Mouse (Mus musculus): ENCODE data around the gene Homer3.
A peak's percentile ranks its signal among the peaks of the same experiment; 100 is the strongest.

Homer3 gene

DNA sequence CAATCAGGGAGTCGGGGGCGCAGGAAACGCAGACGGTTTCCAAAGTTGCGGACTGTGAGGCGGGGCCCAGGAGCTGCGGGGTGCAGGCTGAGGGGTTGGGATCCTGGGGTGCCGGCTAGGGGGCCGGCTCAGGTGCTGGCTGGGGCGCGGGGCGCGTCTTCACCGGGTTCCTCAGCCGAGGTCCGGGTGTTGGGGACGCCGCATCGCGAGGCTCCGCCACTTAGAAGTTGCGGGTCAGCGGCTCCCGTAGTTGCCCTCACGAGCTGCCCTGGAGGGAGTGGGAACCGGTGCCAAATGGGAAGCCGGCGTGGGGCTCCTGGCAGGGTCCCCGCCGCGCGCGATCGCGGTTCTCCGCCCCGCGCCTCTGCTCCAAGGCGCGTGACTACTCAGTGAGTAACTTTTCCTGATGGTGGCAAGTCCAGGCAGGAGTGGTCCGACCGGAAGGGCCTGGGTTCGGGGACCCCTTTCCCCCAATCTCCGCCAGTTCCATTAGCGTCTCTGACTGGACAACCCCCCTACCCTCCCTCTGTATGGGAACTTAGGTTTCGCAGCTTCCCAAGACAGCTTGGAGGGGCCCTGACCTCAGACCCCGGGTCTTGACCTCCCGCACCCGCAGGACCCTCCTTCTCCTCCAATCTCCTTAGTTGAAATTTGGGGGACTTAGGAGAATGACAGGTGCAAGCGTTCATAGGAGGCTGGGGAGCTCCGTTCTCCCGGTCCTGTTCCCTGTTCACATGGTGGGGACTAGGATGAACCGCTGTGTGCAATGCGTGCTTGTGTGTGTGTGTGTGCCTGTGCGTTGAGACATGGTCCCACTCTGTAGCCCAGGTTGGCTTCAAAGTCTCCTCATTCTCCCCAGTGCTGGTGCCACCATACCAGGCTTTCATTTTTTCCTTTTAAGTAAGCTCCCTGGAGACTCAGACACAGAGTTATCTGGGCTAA is 780 bp downstream of the Homer3 start:
- no peak for DNase-seq (ENCODE audit: low read depth, low spot score)

DNA sequence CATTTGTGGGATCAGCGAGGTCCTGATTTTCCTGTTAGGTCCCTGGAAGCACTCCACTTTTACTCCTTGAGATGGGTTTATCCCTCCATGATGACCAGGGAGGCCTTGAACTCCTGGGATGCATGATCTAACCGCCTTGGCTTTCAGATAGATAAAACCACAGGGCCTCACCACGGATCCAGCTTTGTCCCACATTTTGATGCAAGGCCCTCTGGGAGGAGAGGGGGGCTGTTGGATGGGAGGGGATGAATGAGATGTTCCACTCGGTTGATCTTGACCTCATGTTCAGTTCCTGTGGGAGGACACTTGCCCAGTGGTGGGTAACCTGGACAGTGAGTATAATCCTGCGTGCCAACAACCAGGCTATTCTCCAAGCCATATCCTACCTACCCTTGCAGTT is 1.8 kb downstream of the Homer3 start:
- no peak for DNase-seq (ENCODE audit: low read depth, low spot score)

DNA sequence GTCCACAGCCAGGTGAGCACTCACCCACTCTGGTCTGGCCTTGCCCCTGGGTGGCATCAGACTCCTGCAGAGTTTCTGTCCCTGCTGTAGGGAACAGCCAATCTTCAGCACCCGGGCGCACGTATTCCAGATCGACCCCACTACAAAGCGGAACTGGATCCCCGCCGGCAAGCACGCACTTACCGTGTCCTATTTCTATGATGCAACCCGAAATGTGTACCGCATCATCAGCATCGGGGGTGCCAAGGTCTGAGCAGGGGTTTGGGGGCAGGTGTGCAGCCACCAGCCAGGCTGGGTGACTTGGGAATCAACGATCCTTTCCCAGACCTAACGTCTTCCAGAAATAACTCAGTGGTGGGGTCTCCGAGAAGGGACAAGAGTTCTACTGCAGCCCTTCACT is 2.7 kb downstream of the Homer3 start:
- no peak for DNase-seq (ENCODE audit: low read depth, low spot score)

DNA sequence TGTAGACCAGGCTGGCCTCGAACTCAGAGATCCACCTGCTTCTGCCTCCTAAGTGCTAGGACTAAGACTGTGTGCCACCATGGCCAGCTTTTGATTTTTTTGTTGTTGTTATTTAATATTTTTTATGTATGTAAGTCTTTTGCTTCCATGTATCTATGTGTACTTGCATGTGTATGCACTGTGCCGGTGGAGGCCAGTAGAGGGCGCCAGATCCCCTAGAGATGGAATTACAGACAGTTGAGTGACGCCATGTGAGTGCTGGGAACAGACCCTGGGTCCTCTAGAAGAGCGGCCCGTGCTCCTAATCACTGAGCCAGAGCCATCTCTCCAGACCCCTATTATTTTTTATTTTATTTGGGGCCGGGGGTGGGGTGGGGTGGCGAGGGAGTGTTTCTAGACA is 4.1 kb downstream of the Homer3 start:
- DNase-seq (ENCODE audit: low read depth, low spot score), result peak; percentile 79

DNA sequence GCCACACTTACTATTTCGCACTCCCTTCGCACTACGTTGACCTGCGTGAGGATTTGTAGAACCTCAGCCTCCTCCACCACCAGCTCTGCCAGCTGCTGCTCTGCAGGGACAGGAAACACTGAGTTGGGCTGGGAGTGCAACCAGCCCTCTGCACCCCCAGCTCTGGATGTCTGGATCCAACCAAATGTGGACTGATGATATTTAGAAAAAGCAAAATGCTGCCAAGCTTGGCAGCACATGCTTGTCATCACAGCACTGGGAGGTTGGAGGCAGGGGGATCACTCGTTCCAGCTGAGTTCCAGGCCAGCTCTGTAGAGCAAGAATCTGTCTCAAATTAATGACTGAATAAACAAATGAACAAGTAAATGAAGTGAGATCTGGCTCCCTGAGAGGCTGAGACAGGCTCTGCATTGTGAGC is 11.4 kb downstream of the Homer3 start:
- no peak for DNase-seq (ENCODE audit: low read depth, low spot score)

DNA sequence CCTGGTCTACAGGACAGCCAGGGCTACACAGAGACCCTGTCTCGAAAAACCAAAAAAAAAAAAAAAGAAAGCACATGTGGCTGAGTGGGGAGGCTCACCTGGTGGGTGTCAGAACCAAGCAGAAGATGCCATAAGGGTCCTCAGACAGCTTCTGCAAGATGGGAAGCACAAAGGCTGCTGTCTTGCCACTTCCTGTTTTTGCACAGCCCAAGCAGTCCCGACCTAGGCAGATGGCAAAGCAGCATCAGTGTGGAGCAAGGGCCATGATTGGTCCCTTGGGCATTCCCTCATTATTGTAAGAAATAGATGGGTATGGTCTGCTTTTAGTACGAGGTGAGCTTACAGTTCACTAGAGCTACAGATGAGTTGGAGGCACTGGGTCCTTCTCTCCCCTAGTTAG is 18.3 kb downstream of the Homer3 start:
- no peak for DNase-seq (ENCODE audit: low read depth, low spot score)

DNA sequence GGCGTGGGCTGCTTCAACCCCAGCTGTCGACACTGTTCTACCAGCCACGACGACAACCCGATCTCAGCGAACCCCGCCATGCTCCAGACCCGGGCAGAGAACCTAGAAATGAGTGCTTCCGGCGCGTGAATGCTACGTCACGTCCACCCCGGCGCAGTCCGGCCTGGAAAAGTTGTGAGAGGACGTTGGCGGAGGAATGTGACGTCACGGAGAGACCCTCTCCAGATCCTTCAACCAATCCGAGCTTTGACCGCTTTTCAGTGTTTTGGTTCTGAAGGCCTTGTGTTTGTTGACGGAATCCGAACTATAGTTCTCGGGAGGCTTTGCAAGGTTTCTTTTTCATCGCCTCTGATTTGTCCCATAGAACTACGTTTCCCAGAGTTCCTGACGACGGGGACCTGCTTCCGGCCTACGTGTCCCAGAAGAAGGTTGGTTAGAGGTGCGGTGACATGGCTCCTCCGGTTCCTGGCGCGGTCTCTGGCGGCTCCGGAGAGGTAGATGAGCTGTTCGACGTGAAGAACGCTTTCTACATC is 19.8 kb downstream of the Homer3 start, which contains the start of the genes Ddx49 and Cope:
TSS of gene Ddx49 (minus strand) at position 132 of the 533 bp plus-strand sequence.
TSS of gene Cope (plus strand) at position 161 of the 533 bp plus-strand sequence.
- peak; percentile 94 for DNase-seq (ENCODE audit: low read depth, low spot score)

DNA sequence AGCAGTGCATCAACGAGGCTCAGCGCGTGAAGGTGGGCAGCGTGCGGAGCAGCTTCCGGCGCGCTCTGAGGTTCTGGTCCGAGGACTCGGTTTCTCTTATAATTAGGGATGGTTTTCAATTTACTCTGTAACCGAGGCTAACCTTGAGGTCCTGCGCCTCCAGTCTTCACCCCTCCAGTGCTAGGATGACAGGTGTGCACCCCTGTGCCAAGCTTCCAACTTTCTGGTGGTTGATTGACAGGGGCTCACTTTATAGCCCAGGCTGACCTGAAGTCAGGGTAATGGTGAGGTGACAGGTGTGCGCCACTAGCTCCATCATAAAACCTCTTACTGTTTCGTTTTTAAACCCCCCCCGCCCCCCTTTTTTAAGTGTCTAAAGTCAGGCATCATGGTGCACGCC is 20.3 kb downstream of the Homer3 start:
- DNase-seq (ENCODE audit: low read depth, low spot score), result no peak

DNA sequence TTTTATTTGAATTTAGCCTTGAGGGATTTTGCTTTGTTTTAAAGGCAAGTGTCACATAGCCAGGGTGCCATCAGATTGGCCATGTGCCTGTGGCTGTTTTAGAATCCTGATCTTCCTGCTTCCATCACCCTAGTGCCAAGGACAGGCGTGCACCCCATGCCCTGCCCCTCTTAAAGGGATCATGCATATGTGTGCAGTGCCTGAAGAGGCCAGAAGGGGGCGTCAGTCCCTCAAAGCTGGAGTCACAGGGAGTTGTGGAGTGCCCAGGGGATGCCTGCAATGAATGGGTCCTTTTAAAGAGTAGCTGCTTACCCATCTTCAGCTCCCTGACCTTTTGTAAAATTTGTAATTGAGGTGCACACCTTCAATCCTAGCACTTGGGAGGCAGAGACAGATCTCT is 26.7 kb downstream of the Homer3 start:
- peak; percentile 71 for DNase-seq (ENCODE audit: low read depth, low spot score)

DNA sequence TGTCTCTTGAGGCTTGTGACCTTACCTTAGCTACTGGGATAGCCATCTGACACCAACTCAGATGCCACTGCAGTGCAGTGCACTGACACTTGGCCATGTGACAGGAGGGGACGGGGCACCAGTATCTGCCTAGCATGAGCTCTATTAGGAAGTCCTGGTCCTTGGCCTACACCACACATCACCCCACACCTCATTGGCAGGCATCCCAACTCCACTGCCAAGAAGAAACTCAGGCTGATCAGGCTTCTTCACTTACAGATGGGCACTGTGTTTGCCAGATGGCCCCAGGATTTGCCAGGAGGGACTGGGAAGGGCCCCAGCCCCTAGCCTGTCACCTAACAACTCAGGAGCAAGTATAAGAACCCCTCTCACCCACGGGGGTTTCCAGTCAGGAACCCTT is 30.8 kb downstream of the Homer3 start:
- DNase-seq (ENCODE audit: low read depth, low spot score), result no peak

DNA sequence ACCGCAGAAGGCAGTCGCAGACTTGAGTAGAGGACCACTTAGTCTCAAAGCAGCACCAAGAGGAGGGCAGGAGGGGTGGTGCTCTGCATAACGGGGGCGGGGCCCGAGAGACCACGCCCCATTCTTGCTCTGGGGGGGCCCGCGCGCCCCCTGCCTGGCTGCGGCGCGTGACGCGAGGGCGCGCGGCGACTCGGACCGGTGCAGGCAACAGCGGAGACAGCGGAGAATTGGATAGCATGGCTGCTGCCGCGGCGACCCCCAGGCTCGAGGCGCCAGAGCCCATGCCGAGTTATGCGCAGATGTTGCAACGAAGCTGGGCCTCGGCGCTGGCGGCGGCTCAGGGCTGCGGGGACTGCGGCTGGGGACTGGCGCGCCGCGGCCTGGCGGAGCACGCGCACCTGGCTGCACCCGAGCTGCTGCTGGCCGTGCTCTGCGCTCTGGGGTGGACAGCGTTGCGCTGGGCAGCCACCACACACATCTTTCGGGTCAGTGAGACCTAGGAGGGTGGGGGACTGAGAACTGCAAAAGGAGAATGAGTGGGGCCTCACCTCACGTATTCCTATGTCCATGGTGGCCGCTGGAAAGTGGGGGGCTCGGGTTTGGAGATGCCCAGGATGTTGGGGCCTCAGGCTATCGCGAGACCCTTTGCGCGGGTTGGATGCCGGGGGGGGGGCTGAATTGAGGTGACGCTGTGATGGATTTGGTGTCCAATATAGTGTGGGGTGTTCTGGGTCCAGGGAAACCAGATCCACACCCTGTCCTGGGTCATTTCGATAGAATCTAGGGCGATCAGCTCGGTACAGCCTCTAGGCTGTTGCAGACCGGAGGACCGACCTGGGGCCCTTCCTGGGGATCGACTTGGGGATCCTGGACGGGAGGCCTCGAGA is 33.2 kb downstream of the Homer3 start, which contains the start of gene Cers1:
TSS of gene Cers1 (plus strand) at position 152 of the 887 bp plus-strand sequence.
- DNase-seq (ENCODE audit: low read depth, low spot score), result peak; percentile 60

DNA sequence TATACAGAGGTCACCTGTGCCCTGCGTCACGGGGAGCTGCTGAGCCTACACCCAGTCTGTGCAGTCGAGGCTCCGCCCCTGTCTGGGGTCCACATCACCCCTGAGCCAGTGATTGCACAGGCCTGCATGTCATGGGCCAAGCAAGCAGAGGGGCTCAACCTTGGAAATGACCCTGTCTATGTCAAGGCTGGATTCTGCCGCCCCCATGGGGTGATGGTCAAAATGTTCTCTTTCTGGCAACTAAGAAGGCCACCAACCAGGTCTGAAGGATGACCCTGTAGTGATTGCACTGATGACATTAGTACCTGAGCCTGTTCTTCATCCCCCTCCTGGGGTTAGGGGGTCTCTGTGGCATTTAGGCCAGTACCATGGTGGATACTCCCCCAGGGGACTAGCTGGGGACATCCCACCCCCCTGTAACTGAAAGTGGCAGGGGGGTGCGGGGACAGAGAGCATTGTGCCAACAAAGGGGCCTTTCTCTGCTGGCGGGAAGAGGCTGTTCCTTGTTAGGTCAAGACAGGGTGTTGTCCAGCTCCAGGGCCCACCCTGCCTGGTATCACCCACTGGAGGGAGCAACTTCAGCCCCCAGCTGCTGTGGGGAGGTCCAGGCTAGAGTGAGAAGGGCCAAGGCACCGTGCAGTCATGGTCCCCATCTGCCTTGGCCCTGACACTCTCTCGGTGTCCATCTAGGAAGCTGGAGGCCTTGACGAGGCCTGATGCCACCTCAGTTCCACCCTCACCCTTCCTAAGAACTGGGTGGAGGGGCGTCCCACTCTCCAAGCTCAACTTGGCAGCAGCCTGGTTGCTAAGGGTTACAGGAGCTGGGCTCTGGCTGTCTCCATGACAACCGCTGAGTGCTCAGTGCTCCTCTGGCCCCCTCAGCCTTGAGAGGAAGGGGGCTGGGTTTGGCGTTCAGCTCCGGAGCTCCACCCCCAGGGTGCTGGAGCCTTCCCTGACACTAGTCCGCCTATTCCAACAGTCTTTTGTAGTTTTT is 34.2 kb downstream of the Homer3 start:
- peak; percentile 95 for DNase-seq (ENCODE audit: low read depth, low spot score)

DNA sequence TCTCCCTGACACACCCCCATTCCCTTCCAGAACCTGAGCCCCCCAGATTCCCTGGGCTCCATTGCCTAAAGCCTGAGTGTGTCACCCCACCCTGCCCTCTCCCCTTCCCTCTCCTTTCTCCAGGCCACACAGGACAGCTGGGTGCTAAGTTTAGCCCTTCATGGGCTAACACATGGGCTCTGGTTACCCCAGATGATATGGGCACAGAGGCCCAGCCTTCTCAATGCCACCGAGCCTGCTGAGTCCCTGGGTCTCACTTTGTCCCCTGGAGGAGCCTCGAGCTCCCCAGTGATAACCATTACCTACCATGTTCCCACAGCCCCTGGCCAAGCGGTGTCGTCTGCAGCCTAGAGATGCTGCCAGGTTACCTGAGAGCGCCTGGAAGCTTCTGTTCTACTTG is 35.2 kb downstream of the Homer3 start:
- no peak for DNase-seq (ENCODE audit: low read depth, low spot score)

DNA sequence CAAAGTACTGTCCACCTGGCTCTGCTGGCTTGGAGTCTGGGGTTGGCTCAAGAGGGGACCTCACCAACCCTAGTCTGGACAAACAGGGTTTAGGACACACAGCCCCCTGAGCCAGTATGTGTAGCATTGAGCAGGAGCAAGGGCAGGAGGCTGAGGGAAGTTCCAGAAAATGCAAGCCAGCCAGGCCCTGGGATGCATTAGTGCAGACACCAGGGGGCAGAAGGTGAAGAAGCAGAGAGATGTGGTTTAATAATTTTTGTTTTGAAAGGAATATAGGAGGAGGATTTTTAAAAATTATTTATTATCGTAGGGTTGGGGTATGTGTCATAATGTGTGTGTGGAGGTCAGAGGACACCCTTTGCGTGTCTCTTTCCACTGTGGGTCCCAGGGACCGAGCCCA is 41.1 kb downstream of the Homer3 start:
- no peak for DNase-seq (ENCODE audit: low read depth, low spot score)

DNA sequence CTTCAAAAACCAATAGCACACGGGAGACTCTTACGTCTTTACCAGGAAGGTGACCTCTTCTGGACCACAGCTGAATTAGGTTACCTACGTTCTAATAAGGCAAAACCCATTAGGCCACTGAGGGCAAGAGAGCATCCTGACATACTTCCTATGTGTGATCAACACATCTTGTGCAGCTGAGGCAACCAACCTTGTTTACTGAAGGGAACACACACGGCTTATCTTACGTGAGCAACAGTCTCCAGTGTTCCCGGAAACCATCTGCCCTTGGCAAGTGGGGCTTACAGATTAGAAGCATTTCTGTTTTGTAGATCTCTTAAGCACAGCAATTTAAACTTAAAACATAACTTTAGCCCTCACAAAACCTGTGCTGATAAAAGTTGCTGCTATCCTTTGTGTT is 44.9 kb downstream of the Homer3 start:
- no peak for DNase-seq (ENCODE audit: low read depth, low spot score)

DNA sequence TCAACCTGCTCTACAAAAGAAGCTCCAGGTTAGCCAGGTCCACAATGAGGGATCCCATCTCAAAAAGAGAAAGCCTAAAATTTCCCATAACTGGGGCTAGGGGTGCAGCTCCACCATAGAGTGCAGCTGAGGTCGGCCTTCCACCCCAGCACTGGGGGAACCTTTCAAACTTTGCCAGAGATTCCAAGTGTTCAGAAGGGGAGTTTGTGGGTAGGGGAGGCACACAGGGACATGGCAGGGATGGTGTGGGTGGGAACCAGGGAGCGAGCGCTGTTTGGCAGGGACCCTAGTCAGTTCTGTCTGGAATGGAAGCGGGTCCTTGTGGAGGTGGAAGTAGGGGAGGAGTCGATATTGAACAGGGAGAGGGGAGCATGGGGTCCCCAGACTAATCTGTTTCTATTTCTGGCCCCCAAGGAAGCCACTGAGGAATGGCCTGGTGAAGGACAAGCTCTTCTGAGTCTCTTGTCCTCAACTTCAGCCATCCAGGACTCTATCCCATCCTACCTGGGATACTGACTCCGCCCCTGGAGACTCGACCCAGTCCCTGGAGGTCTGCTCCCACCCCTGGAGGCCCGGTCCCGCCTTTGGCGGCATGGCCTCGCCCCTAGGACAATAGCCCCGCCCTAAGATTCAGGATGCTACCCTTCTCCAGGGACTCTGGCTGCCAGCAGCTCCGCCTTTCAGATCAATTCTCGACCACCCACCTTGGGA is 46.7 kb downstream of the Homer3 start, which contains the start of gene Gdf1:
TSS of gene Gdf1 (plus strand) at position 694 of the 711 bp plus-strand sequence.
- peak; percentile 86 for DNase-seq (ENCODE audit: low read depth, low spot score)

DNA sequence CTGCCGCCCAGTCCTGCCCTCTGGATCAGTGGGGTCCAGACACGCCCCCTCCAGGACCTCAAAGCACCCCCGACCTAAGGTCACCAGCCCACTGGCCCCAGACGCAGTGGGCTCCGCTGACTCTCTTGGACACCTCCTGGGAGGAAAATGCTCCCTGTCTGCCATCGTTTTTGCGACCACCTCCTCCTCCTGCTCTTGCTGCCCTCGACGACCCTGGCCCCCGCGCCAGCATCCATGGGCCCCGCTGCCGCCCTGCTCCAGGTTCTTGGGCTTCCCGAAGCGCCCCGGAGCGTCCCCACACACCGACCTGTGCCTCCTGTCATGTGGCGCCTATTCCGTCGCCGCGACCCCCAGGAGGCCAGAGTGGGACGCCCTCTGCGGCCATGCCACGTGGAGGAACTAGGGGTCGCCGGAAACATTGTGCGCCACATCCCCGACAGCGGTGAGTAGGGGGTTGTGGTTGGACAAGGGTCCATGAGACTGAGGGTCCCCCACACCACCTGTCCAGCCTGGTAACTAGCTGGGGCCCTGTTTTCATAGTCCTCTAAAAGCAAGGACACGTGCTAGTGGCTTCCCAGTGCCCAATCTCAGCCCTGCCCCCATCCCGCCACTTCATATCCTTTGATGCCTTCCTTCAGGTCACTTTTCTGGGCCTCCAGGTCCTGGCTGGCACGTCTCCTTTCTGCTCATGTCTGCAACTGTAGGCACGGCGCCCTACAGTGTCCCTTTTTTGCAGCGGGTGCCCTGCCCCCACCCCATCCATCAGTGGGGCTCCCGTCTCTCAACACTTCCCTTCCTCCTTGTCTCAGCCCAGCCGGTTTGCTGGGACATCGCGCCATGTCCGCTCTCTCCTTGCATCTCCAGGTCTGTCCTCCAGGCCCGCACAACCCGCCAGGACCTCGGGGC is 47.5 kb downstream of the Homer3 start:
- peak; percentile 30 for DNase-seq (ENCODE audit: low read depth, low spot score)

DNA sequence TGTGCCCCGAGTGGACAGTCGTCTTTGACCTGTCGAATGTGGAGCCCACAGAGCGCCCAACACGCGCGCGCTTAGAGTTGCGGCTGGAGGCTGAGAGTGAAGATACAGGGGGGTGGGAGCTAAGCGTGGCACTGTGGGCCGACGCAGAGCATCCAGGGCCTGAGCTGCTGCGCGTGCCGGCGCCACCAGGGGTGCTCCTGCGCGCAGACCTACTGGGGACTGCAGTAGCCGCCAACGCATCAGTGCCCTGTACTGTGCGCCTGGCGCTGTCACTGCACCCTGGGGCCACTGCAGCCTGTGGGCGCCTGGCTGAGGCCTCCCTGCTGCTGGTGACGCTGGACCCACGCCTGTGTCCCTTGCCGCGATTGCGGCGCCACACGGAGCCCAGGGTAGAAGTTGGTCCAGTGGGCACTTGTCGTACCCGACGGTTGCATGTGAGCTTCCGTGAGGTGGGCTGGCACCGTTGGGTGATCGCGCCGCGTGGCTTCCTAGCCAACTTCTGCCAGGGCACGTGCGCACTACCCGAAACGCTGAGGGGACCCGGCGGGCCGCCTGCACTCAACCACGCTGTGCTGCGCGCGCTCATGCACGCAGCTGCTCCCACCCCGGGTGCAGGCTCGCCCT is 48.2 kb downstream of the Homer3 start:
- peak; percentile 88 for DNase-seq (ENCODE audit: low read depth, low spot score)

Data from ES-CJ7 (cell line).